Mouse (Mus musculus) heart, adult 2 months (tissue): ENCODE measurements around the gene C8a. TPM values are rescaled to one million over a fixed set of nuclear protein-coding genes. Genes with fewer than 3 reads are reported as not detected.

Experiments used
- DNase-seq, 2 experiments: peaks; one replicate each; pipeline ENCODE4 v3.0.0; 2021
- H3K27ac ChIP-seq: fragments of 200-600 bp; 2 replicates; pipeline ENCODE4 v1.8.1; 2022
- H3K27me3 ChIP-seq: fragments of 200-500 bp; 2 replicates; pipeline ENCODE4 v1.6.1; 2012; ENCODE audit warnings: mild to moderate bottlenecking, low read length, inconsistent platforms, mixed read lengths; ENCODE audit not compliant: control insufficient read depth, insufficient read depth
- H3K36me3 ChIP-seq: fragments of 200-500 bp; 2 replicates; pipeline ENCODE4 v1.6.1; 2012; ENCODE audit warnings: low read length, inconsistent platforms; ENCODE audit not compliant: control insufficient read depth, insufficient read depth
- H3K4me1 ChIP-seq: fragments of 200-500 bp; 2 replicates; pipeline ENCODE4 v1.6.1; 2011; ENCODE audit warnings: low read length; ENCODE audit not compliant: control insufficient read depth, insufficient read depth
- H3K4me3 ChIP-seq: fragments of 200-600 bp; 2 replicates; pipeline ENCODE4 v1.8.1; 2022
- H3K79me2 ChIP-seq: fragments of 200-500 bp; replicated peaks from 2 replicates; pipeline ENCODE4 v1.6.1; 2012; ENCODE audit warnings: mild to moderate bottlenecking, inconsistent platforms, low read length, moderate library complexity, mixed read lengths; ENCODE audit not compliant: control insufficient read depth, insufficient read depth
- H3K9ac ChIP-seq: fragments of 200-500 bp; 2 replicates; pipeline ENCODE4 v1.6.1; 2012; ENCODE audit warnings: low read depth, mild to moderate bottlenecking, control low read depth, inconsistent platforms, low read length, mixed read lengths
- CTCF ChIP-seq: fragments of 200-600 bp; IDR thresholded peaks from 2 replicates; pipeline ENCODE4 v1.8.1; 2022; ENCODE audit warnings: antibody characterized with exemption, mild to moderate bottlenecking, moderate library complexity
- EP300 ChIP-seq: fragments of 200-500 bp; IDR thresholded peaks from 2 replicates; pipeline ENCODE4 v1.6.1; 2011; ENCODE audit warnings: low read depth, low read length, control low read depth; ENCODE audit not compliant: insufficient read depth
- POLR2A ChIP-seq: fragments of 200-500 bp; IDR thresholded peaks from 2 replicates; pipeline ENCODE4 v1.6.1; 2011; ENCODE audit warnings: mild to moderate bottlenecking, low read depth, low read length, control low read depth; ENCODE audit not compliant: insufficient read depth
- WGBS: fragments of 180-500 bp; shearing (Covaris S2); methylation state at CpG from one replicate; pipeline ENCODE4 v1.1.7; 2018; 5-methylcytosine and 5-hydroxymethylcytosine counted together
- intact Hi-C: fragments of 180-260 bp; cut with DNase I; formaldehyde crosslinking; loops from one replicate; pipeline ENCODE4 v1.15.1; 2025
- polyA plus RNA-seq: library from polyadenylated mRNA; depleted of rRNA; stranded (reverse); fragments of >200 nt; gene quantifications from 2 replicates; pipeline ENCODE4 v1.2.3, GENCODE M21; 2012
- total RNA-seq, 2 experiments: library from RNA; stranded (reverse); gene quantifications; 2 replicates each; pipeline ENCODE4 v1.2.3; 2021

Gene C8a
- total and polyA plus RNA-seq, 3 experiments: not detected

DNA sequence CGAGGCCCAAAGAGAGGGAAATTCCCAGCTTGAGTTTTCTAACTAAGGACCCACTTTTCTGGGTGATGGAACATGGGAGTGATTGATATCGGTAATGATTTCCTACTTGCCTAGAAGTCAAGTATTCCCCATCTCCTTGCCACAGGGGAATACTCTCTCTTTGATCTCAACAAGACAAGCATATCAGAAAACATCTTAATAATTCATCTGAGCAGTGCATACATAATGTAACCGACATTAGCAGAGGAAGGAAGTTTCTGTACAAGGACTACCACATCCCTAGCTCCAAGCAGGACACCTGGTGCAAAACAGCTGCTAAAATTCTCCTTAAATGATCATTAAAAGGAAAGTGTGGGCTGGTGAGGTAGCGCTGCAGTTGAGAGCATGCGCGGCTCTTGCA lies 28.9 kb upstream of the C8a start:
- intact Hi-C loops: no loop called here
- Histone ChIP-seq H3K36me3 (no peaks in the 10 kb centered on the region), H3K4me1 (no peaks in the 10 kb centered on the region), H3K79me2 (no peaks in the 10 kb centered on the region), H3K4me3 (no peak overlapping the region), H3K27ac (no peak overlapping the region), H3K27me3 (no peaks in the 10 kb centered on the region), H3K9ac (no peak overlapping the region)
- 87% methylated on average over 6 of the region's 6 CpGs for WGBS
- no peak for DNase-seq
- TF ChIP-seq POLR2A: no peak
- no peak for TF ChIP-seq EP300
- no peak for TF ChIP-seq CTCF

GRCm38 (mm10) chr4:104902836-104903235 lies 26.6 kb upstream of the C8a start:
- 72% methylated on average over 2 of the region's 2 CpGs for WGBS
- intact Hi-C loops: no loop called here

GRCm38 (mm10) chr4:104894004-104894734 lies 18.0 kb upstream of the C8a start:
- no peaks in the 10 kb centered on the region for H3K79me2 ChIP-seq
- H3K27ac ChIP-seq: no peak overlapping the region
- H3K27me3 ChIP-seq: no peaks in the 10 kb centered on the region
- no peaks in the 10 kb centered on the region for H3K4me1 ChIP-seq
- DNase-seq: peak; percentile 17 to 38
- H3K36me3 ChIP-seq: no peaks in the 10 kb centered on the region
- H3K9ac ChIP-seq: no peak overlapping the region
- H3K4me3 ChIP-seq: no peak overlapping the region
- WGBS: 52% methylated on average over 13 of the region's 13 CpGs
- TF ChIP-seq EP300 (0 out of 2 replicates have a peak, but pooled peaks have one; percentile 35), POLR2A (no peak)
- intact Hi-C loops: loop anchor here (1.0 to 5.0 kb wide), 2 partner anchors 227 to 380 kb away; no protein-coding TSS in a partner anchor

More at GRCm38 (mm10) chr4:104902836-104903235, 26.6 kb upstream of the C8a start:
- TF ChIP-seq CTCF (no peak), POLR2A (no peak), EP300 (no peak)
- no peaks in the 10 kb centered on the region for H3K36me3 ChIP-seq
- no peak overlapping the region for H3K4me3 ChIP-seq
- no peaks in the 10 kb centered on the region for H3K27me3 ChIP-seq
- H3K27ac ChIP-seq: no peak overlapping the region
- DNase-seq: no peak
- no peak overlapping the region for H3K9ac ChIP-seq
- H3K79me2 ChIP-seq: no peaks in the 10 kb centered on the region
- no peaks in the 10 kb centered on the region for H3K4me1 ChIP-seq

GRCm38 (mm10) chr4:104893588-104893987 lies 17.4 kb upstream of the C8a start:
- no peak overlapping the region for H3K27ac ChIP-seq
- TF ChIP-seq POLR2A (no peak), CTCF (no peak), EP300 (no peak)
- no peaks in the 10 kb centered on the region for H3K36me3 ChIP-seq
- DNase-seq: no peak
- intact Hi-C loops: loop anchor here (5.0 kb wide), 1 partner anchor 226 kb away; no protein-coding TSS in a partner anchor
- no peaks in the 10 kb centered on the region for H3K4me1 ChIP-seq
- no peaks in the 10 kb centered on the region for H3K79me2 ChIP-seq
- WGBS: 74% methylated on average over 5 of the region's 5 CpGs
- H3K27me3 ChIP-seq: no peaks in the 10 kb centered on the region
- no peak overlapping the region for H3K4me3 ChIP-seq
- H3K9ac ChIP-seq: no peak overlapping the region

DNA sequence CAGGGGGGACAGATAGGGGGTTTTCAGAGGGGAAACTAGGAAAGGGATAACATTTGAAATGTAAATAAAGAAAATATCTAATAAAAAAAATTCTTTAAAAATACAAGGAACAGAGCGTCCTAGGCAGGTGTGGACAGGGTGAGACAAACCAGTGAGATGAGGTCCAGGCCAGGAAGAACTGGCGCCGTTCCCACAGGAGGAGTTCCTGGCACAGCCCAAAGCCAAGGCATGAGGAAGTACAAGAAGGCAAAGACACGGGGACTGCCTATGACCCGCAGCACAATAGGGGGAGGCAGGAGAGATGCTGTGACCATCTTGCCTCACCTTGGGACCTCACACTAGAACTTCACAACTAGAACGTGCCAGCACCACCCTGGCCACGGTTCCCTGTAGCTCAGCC lies 15.5 kb upstream of the C8a start:
- H3K79me2 ChIP-seq: no peaks in the 10 kb centered on the region
- no peaks in the 10 kb centered on the region for H3K36me3 ChIP-seq
- H3K4me3 ChIP-seq: no peak overlapping the region
- intact Hi-C loops: loop anchor here (5.0 kb wide), 1 partner anchor 224 kb away; no protein-coding TSS in a partner anchor
- H3K4me1 ChIP-seq: no peaks in the 10 kb centered on the region
- no peak overlapping the region for H3K9ac ChIP-seq
- no peaks in the 10 kb centered on the region for H3K27me3 ChIP-seq
- no peak for TF ChIP-seq POLR2A
- TF ChIP-seq CTCF: no peak
- TF ChIP-seq EP300: no peak
- WGBS: 24% methylated on average over 7 of the region's 7 CpGs
- peak; percentile 23 to 29 for DNase-seq
- no peak overlapping the region for H3K27ac ChIP-seq
